Mouse (Mus musculus) hindbrain, embryonic 11.5 days (tissue): ENCODE results near the gene Ppm1g. TPM values are rescaled to one million over a fixed set of nuclear protein-coding genes. Genes with fewer than 3 reads are reported as not detected.
"Not testable (repeated sequence)": the region's sequence is repeated elsewhere in the genome, so short reads cannot be mapped to it uniquely, and the experiment has no call there.

Source experiments
- ATAC-seq: fragments of 200-750 bp; cut with Nextera tagmentation; 2 replicates; pipeline ENCODE4 v1.8.0; 2017; ENCODE audit warnings: mild to moderate bottlenecking, moderate TSS enrichment, moderate library complexity; ENCODE audit not compliant: low FRiP score
- DNase-seq: peaks from one replicate; pipeline ENCODE4 v3.0.0-alpha.2; 2015; ENCODE audit warnings: low spot score
- H3K27ac ChIP-seq: fragments of 300-500 bp; sonication (generic); 2 replicates; pipeline ENCODE4 v1.5.1; 2014; ENCODE audit warnings: mild to moderate bottlenecking, low read depth, low read length
- H3K27me3 ChIP-seq: fragments of 300-500 bp; sonication (generic); 2 replicates; pipeline ENCODE4 v1.6.1; 2014; ENCODE audit warnings: mild to moderate bottlenecking, low read length, moderate library complexity, mixed read lengths; ENCODE audit not compliant: control insufficient read depth, insufficient read depth
- H3K36me3 ChIP-seq: fragments of 300-500 bp; sonication (generic); 2 replicates; pipeline ENCODE4 v1.6.1; 2014; ENCODE audit warnings: mild to moderate bottlenecking, low read length, moderate library complexity, mixed read lengths; ENCODE audit not compliant: control insufficient read depth, insufficient read depth
- H3K4me1 ChIP-seq: fragments of 300-500 bp; sonication (generic); replicated peaks from 2 replicates; pipeline ENCODE4 v1.6.1; 2014; ENCODE audit warnings: low read length, mixed read lengths; ENCODE audit not compliant: control insufficient read depth, insufficient read depth
- H3K4me2 ChIP-seq: fragments of 300-500 bp; sonication (generic); replicated peaks from 2 replicates; pipeline ENCODE4 v1.6.1; 2014; ENCODE audit warnings: mild to moderate bottlenecking, low read depth, low read length
- H3K4me3 ChIP-seq: fragments of 300-500 bp; sonication (generic); 2 replicates; pipeline ENCODE4 v1.5.1; 2014; ENCODE audit warnings: low read depth, low read length
- H3K9ac ChIP-seq: fragments of 300-500 bp; sonication (generic); 2 replicates; pipeline ENCODE4 v1.6.1; 2014; ENCODE audit warnings: low read depth, low read length
- H3K9me3 ChIP-seq: fragments of 300-500 bp; sonication (generic); 2 replicates; pipeline ENCODE4 v1.6.1; 2016; ENCODE audit warnings: low read length; ENCODE audit not compliant: control insufficient read depth
- WGBS: fragments of 180-500 bp; shearing (Covaris S2); extraction: QIAGEN DNeasy Blood & Tissue Kit; methylation state at CpG from one replicate; pipeline ENCODE4 v1.1.7; 2014; 5-methylcytosine and 5-hydroxymethylcytosine counted together
- polyA plus RNA-seq: library from polyadenylated mRNA; unstranded; fragments of >200 nt; fragmentation: Nextera tagmentation; extraction: Ambion mirVana; gene quantifications from 2 replicates; pipeline ENCODE4 v1.2.1, GENCODE M21; 2014

The Ppm1g gene
- polyA plus RNA-seq, 1 experiment from 2014 or later, result 148 TPM

DNA sequence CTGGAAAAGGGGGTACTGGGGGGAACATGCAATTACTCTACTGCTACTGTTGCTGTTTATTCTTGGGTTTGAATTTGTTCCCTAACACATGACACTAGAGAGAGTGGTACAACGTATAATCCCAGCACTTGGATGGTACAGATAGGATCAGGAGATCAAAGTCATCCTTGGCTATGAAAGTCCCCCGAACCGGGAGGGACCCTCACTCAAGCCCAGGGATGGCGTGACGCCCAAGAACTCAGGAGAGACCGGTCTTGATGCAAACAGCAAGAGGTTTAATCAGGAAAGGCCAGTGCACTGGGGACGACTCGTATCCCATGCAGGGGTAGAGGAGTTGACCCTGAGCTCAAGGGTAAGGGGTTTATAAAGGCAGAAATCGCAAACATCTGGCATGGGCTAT lies 2.2 kb upstream of the Ppm1g start:
- DNase-seq (no peak), ATAC-seq (no peak)
- Histone ChIP-seq H3K4me3 (no peak overlapping the region), H3K27ac (no peak overlapping the region), H3K9ac (no peak overlapping the region), H3K4me1 (no peaks in the 10 kb centered on the region), H3K36me3 (no peaks in the 10 kb centered on the region), H3K9me3 (no peaks in the 10 kb centered on the region), H3K27me3 (no peaks in the 10 kb centered on the region), H3K4me2 (no peak overlapping the region)
- 95% methylated on average over 9 of the region's 9 CpGs for WGBS

DNA sequence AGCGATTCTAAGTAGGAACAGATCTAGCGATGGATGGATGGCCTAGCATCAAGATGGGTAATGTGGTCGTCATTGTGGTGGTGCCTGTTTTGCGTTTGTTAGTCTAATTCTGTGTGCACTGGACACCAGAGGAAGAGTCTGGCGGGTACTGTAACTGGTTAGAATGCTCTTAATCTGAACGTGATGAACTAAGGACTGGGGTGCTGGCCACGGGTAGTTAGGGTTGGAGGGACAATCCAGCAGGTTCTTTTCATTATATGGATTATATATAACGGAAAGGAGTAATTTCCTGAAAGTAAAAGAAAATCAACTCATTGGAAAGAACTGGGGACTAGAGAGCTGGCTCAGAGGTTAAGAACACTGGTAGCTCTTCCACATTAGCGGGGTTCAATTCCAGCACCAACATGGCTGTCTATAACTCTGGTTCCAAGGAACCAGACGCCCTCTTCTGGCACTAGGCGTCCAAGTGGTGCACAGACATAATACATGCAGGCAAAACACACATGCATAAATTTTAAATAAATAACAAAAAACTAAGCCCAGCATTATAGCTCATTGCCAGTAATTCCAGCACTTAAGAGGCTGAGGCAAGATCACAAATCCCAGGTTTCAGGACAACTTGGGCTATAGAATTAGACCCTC lies 938 bp upstream of the Ppm1g start:
- peak; percentile 69 for DNase-seq
- Histone ChIP-seq H3K4me3 (peak overlapping the region; percentile 91), H3K9me3 (no peaks in the 10 kb centered on the region), H3K27me3 (no peaks in the 10 kb centered on the region), H3K4me2 (peak overlapping the region; percentile 70), H3K27ac (peak overlapping the region; percentile 85), H3K36me3 (no peaks in the 10 kb centered on the region), H3K9ac (peak overlapping the region; percentile 79), H3K4me1 (no peaks in the 10 kb centered on the region)
- 17% methylated on average over 11 of the region's 11 CpGs for WGBS
- ATAC-seq, result no peak

DNA sequence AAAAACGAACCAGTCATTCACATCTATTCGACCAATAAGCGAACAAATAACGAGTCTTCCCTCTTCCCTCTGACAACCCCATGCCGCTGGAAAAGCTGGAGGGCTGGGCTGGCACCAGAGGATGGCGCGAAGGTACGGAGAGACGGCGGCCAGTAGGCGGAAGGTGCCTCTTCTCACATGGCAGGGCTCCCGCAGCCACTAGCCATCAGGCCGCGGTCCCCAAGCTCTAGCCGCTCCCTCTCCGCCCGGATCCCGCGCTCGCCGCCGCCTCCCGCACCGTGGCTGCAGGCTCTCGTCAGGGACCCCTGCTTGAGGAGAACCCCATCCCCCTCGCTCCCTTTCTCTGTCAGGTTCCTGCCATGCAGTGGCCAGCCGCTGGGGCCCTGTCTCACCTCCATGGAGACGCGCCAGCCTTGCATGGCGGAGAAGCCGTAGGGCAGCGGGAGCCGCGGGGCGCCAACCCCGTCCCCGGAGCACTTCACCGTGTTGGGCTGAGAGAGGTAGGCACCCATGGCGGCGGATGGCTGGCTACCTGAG lies 508 bp downstream of the Ppm1g start:
- Histone ChIP-seq H3K27ac (peak overlapping the region; percentile 90), H3K9me3 (no peaks in the 10 kb centered on the region), H3K4me1 (no peaks in the 10 kb centered on the region), H3K4me2 (peak overlapping the region; percentile 70), H3K27me3 (no peaks in the 10 kb centered on the region), H3K9ac (peak overlapping the region; percentile 87), H3K4me3 (peak overlapping the region; percentile 91), H3K36me3 (no peaks in the 10 kb centered on the region)
- DNase-seq (peak; percentile 75), ATAC-seq (peak; percentile 79)
- under 1% methylated on average over 40 of the region's 40 CpGs for WGBS

DNA sequence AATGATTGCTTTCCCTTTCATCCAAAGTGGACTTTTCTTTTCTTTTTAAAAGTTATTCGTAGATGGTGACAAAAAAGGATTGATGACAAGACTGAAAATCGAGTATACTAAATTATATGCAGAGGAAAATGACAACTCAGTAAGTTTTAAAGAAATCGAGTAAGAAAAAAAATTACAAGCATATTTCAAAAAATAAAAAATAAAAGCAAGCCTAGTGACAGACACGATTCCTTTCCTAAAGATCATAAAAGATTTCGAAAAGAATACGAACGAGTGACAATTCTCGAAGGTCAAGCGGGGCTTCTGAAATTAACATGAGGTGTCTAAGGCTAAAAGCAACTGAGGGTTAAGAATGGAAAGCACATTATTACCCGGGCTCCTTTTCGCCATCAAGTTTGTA lies 1.0 kb downstream of the Ppm1g start:
- no peak overlapping the region for H3K27ac ChIP-seq
- WGBS, result 1% methylated on average over 11 of the region's 11 CpGs
- no peak for ATAC-seq
- no peak for DNase-seq
- no peaks in the 10 kb centered on the region for H3K9me3 ChIP-seq
- no peaks in the 10 kb centered on the region for H3K27me3 ChIP-seq
- peak overlapping the region; percentile 87 for H3K9ac ChIP-seq
- peak overlapping the region; percentile 91 for H3K4me3 ChIP-seq
- no peaks in the 10 kb centered on the region for H3K36me3 ChIP-seq
- no peaks in the 10 kb centered on the region for H3K4me1 ChIP-seq
- H3K4me2 ChIP-seq, result peak overlapping the region; percentile 70

DNA sequence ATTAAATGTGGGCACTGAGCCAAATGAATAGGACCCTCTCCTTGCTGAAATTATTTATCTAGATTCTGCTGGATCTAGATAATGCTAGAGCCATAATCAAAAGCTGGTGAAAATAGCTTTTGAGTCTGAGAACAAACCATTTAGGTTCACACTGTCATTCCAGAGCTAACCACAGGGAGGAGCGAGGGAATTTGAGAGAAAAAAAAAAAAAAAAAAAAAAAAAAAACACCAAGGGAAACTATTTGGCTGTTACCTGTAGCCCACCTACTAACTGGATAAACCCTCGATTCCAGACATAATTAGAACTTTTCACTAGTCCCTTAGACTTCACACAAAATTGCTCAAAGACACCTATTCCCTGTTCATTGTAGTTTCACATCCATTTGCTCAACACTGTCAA lies 1.4 kb downstream of the Ppm1g start:
- WGBS, result 5% methylated on average over 2 of the region's 2 CpGs
- H3K4me3 ChIP-seq, result peak overlapping the region; percentile 91
- H3K4me2 ChIP-seq, result peak overlapping the region; percentile 70
- H3K4me1 ChIP-seq, result no peaks in the 10 kb centered on the region
- no peak overlapping the region for H3K27ac ChIP-seq
- H3K9ac ChIP-seq, result no peak overlapping the region
- H3K36me3 ChIP-seq, result no peaks in the 10 kb centered on the region
- H3K9me3 ChIP-seq, result no peaks in the 10 kb centered on the region
- DNase-seq (peak; percentile 53), ATAC-seq (no peak)
- no peaks in the 10 kb centered on the region for H3K27me3 ChIP-seq

DNA sequence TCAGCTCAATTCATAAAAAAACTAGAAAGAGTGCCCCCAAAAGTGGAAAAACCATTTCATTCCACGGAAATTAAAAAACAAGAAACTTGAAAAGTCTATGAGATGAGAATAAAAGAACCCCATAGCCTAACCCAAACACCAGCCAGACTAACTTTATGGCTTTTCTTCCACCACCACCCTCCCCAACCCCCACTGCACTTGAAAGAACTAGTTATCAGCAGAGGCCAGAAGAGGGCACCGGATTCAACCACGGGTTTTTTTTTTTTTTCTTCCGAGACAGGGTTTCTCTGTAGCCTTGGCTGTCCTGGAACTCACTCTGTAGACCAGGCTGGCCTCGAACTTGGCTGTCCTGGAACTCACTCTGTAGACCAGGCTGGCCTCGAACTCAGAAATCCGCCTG lies 2.2 kb downstream of the Ppm1g start:
- no peaks in the 10 kb centered on the region for H3K36me3 ChIP-seq
- no peaks in the 10 kb centered on the region for H3K27me3 ChIP-seq
- ATAC-seq (no peak), DNase-seq (no peak)
- WGBS, result 72% methylated on average over 7 of the region's 7 CpGs
- H3K9ac ChIP-seq, result no peak overlapping the region
- H3K4me2 ChIP-seq, result no peak overlapping the region
- H3K4me1 ChIP-seq, result no peaks in the 10 kb centered on the region
- no peak overlapping the region for H3K27ac ChIP-seq
- no peak overlapping the region for H3K4me3 ChIP-seq
- H3K9me3 ChIP-seq, result no peaks in the 10 kb centered on the region

DNA sequence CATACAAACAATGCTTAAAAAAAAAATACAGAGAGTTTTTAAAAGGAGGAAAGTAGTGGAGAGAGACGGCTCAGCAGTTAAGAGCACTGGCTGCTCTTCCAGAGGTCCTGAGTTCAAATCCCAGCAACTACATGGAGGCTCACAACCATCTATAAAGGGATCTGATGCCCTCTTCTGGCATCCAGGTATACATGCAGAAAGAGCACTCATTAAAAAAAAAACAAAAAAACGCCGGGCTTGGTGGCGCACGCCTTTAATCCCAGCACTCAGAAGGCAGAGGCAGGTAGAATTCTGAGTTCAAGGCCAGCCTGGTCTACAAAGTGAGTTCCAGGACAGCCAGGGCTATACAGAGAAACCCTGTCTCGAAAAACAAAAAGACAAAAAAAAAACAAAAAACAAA lies 3.9 kb downstream of the Ppm1g start:
- not testable (repeated sequence) for H3K27me3 ChIP-seq, DNase-seq, H3K4me2 ChIP-seq, H3K4me1 ChIP-seq, H3K36me3 ChIP-seq, H3K9me3 ChIP-seq, H3K27ac ChIP-seq, ATAC-seq, H3K9ac ChIP-seq, H3K4me3 ChIP-seq
- WGBS, result 92% methylated on average over 6 of the region's 6 CpGs

DNA sequence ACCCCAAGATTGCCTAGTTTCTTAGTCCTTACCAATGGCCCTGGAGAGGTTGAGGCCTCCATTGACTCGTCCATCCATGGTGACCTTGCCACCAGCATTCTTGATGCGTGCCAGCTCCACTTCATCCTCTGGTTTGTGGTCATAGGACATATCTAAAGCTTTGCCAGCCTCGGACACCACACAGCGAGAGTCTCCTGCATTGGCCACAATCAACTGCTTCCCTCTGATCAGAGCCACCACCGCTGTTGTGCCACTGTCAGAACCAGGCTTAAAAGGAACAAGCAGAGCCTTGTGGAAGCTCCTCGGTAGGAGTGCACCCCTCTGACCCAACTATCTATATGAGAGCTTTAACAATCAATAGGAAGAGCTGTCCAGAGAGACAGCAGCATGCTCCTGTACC lies 16.1 kb downstream of the Ppm1g start:
- Histone ChIP-seq H3K9me3 (peaks cover 5% of the 10 kb centered on the region), H3K4me2 (no peak overlapping the region), H3K4me3 (no peak overlapping the region), H3K36me3 (peaks cover 8% of the 10 kb centered on the region), H3K27ac (no peak overlapping the region), H3K27me3 (no peaks in the 10 kb centered on the region), H3K4me1 (peaks cover 5% of the 10 kb centered on the region; the same call in 1 of the 2 replicates), H3K9ac (no peak overlapping the region)
- DNase-seq, result no peak
- ATAC-seq, result no peak
- WGBS, result 94% methylated on average over 6 of the region's 6 CpGs

DNA sequence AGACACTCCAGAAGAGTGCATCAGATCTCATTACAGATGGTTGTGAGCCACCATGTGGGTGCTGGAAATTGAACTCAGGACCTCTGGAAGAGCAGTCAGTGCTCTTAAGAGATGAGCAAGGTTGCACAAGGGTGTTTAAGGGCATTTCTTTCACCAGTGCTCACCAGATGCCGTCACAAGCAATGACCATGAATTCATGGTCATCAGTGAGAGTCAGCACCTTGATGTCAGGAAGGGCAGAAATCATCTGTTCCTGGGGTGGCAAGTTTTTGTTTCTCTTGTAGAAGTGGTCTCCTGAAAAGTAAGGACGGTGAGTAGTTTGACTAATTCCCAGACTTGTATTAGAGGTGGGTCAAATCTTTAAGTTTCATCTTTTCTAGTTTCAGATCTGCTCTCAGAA lies 16.6 kb downstream of the Ppm1g start:
- no peak for ATAC-seq
- Histone ChIP-seq H3K4me3 (no peak overlapping the region), H3K4me1 (peaks cover 5% of the 10 kb centered on the region; the same call in 1 of the 2 replicates), H3K4me2 (no peak overlapping the region), H3K27me3 (no peaks in the 10 kb centered on the region), H3K27ac (no peak overlapping the region), H3K9me3 (peaks cover 5% of the 10 kb centered on the region), H3K36me3 (peaks cover 8% of the 10 kb centered on the region), H3K9ac (no peak overlapping the region)
- 81% methylated on average over 2 of the region's 2 CpGs for WGBS
- no peak for DNase-seq
